Mouse (Mus musculus) forebrain, embryonic 12.5 days (tissue): ENCODE data around the gene Zfp523. TPM values are rescaled to one million over a fixed set of nuclear protein-coding genes. Genes with fewer than 3 reads are reported as not detected.
A peak's percentile ranks its signal among the peaks of the same experiment; 100 is the strongest.

Experiments used
- ATAC-seq: fragments of 200-750 bp; cut with Nextera tagmentation; 2 replicates; pipeline ENCODE4 v1.8.0; 2017; ENCODE audit warnings: moderate TSS enrichment; ENCODE audit not compliant: low FRiP score
- H3K27ac ChIP-seq: fragments of 300-500 bp; sonication (generic); 2 replicates; pipeline ENCODE4 v1.5.1; 2016; ENCODE audit warnings: mild to moderate bottlenecking
- H3K27me3 ChIP-seq: fragments of 300-500 bp; sonication (generic); 2 replicates; pipeline ENCODE4 v1.6.1; 2016; ENCODE audit warnings: mild to moderate bottlenecking
- H3K36me3 ChIP-seq: fragments of 300-500 bp; sonication (generic); replicated peaks from 2 replicates; pipeline ENCODE4 v1.6.1; 2016; ENCODE audit warnings: mild to moderate bottlenecking
- H3K4me1 ChIP-seq: fragments of 300-500 bp; sonication (generic); 2 replicates; pipeline ENCODE4 v1.6.1; 2016
- H3K4me2 ChIP-seq: fragments of 300-500 bp; sonication (generic); 2 replicates; pipeline ENCODE4 v1.6.1; 2016; ENCODE audit warnings: mild to moderate bottlenecking, moderate library complexity
- H3K4me3 ChIP-seq: fragments of 300-500 bp; sonication (generic); replicated peaks from 2 replicates; pipeline ENCODE4 v1.5.1; 2016; ENCODE audit warnings: mild to moderate bottlenecking
- H3K9ac ChIP-seq: fragments of 300-500 bp; sonication (generic); 2 replicates; pipeline ENCODE4 v1.6.1; 2016; ENCODE audit warnings: mild to moderate bottlenecking
- H3K9me3 ChIP-seq: fragments of 300-500 bp; sonication (generic); 2 replicates; pipeline ENCODE4 v1.6.1; 2016
- WGBS: fragments of 180-500 bp; shearing (Covaris S2); methylation state at CpG from one replicate; pipeline ENCODE4 v1.1.7; 2016; 5-methylcytosine and 5-hydroxymethylcytosine counted together
- polyA plus RNA-seq: library from polyadenylated mRNA; unstranded; fragments of >200 nt; fragmentation: Nextera tagmentation; extraction: Ambion mirVana; gene quantifications from 2 replicates; pipeline ENCODE4 v1.2.1, GENCODE M21; 2016

Gene Zfp523
- polyA plus RNA-seq: 43.6 and 44.7 TPM in 2 replicates

DNA sequence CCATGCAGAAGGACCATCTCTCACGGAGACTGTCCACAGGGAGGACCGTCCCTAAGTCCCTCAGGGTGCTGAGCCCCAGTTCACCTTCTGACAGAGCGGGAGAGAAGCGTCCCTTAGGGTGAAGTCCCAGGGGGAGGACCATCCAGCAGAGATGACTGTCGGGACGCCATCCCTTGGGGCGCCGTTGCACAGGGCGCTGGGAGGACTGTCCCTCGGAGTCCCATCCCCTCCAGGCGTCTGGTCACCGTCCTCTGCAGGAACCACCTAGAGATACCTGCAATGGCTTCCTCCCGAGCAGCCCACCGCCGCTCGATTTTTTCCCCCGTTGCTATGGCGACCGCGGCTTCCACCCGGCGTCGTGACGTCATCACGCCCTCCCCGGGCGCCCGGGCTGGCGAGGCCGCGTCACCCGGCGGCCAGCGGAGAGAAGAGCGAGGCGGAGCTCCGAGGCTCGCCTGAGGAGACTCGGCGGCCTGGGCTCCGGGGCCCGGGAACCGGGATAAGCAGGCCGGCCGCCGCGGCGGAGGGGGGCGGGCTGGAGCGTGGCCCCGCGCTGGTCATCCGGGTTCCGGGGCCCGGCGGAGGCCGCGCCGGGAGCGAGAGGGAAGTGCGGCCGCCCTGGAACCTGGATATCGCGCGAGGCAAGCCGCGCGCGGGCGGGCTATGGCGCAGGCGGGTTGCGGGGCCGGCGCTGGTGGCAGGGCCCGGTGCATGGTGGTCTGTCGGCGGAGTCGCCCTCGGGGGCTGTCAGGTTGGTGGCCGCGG is at the start of gene Zfp523:
Gene Zfp523, plus strand, starts transcription at position 355 of the 765 bp plus-strand sequence.
- H3K36me3 ChIP-seq: peaks cover 15% of the 10 kb centered on the region
- peaks cover 45% of the 10 kb centered on the region for H3K4me1 ChIP-seq
- H3K27me3 ChIP-seq: no peaks in the 10 kb centered on the region
- ATAC-seq: peak; percentile 90
- H3K4me3 ChIP-seq: peak within 1 kb of the TSS; percentile 89
- H3K9me3 ChIP-seq: no peaks in the 10 kb centered on the region
- peak within 1 kb of the TSS; percentile 92 for H3K9ac ChIP-seq
- peak within 1 kb of the TSS; percentile 95 for H3K27ac ChIP-seq
- WGBS: under 1% methylated on average over 79 of the region's 82 CpGs
- peak within 1 kb of the TSS; percentile 95 for H3K4me2 ChIP-seq

DNA sequence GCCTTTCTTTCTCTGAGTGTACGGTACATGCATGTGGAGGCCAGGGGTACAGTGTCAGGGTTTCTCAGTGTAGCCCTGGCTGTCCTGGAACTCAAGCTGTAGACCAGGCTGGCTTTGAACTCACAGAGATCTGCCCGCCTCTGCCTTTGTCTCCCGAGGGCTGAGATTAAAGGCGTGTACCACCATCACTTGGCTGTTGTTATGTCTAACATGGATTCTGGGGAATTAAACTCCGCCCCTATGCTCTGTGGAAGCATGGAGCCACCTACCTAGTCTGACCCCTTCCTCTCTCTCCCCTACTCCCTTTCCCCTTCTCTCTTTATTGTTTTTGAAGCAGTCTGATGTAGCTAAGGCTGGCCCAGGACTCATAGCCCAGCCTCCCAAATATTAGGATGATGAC is 47.1 kb upstream of the Zfp523 start:
- Histone ChIP-seq H3K27ac (no peak overlapping the region), H3K4me3 (no peak overlapping the region), H3K4me1 (peaks cover 16% of the 10 kb centered on the region; the same call in 1 of the 2 replicates), H3K36me3 (no peaks in the 10 kb centered on the region), H3K27me3 (0 out of 2 replicates have a peak, but pooled peaks cover 10% of the 10 kb centered on the region), H3K4me2 (no peak overlapping the region), H3K9ac (no peak overlapping the region), H3K9me3 (no peaks in the 10 kb centered on the region)
- ATAC-seq: no peak
- 86% methylated on average over 5 of the region's 5 CpGs for WGBS

- Histone ChIP-seq H3K4me3 (no peak overlapping the region), H3K27me3 (0 out of 2 replicates have a peak, but pooled peaks cover 10% of the 10 kb centered on the region), H3K9ac (no peak overlapping the region), H3K27ac (no peak overlapping the region), H3K4me1 (peaks cover 16% of the 10 kb centered on the region; the same call in 1 of the 2 replicates), H3K36me3 (no peaks in the 10 kb centered on the region), H3K9me3 (no peaks in the 10 kb centered on the region), H3K4me2 (no peak overlapping the region)
- 74% methylated on average over 5 of the region's 5 CpGs for WGBS
- no peak for ATAC-seq
Observed at GRCm38 (mm10) chr17:28130391-28131125, 46.4 kb upstream of the Zfp523 start.

DNA sequence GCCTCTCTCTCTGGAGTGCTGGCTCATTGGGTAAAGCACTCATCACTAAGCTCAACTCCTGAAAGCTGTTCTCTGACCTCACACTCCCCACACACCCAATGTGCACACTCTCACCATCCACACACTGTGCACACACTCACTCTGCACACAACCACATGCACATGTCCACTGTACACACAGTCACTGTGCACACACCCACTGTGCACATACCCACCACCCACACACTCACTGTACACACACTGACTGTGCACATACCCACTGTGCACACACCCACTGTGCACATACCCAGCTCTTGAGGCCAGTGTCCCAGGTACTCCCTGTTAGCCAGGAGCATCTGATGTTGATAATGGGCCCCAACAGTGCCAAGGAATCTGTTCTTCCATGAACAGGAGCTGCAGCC is 45.8 kb upstream of the Zfp523 start:
- peaks cover 16% of the 10 kb centered on the region; the same call in 1 of the 2 replicates for H3K4me1 ChIP-seq
- H3K27me3 ChIP-seq: 0 out of 2 replicates have a peak, but pooled peaks cover 10% of the 10 kb centered on the region
- H3K27ac ChIP-seq: 0 out of 2 replicates have a peak overlapping the region, but pooled peaks have one; percentile 19
- H3K4me2 ChIP-seq: no peak overlapping the region
- H3K4me3 ChIP-seq: no peak overlapping the region
- H3K9me3 ChIP-seq: no peaks in the 10 kb centered on the region
- H3K9ac ChIP-seq: no peak overlapping the region
- no peak for ATAC-seq
- H3K36me3 ChIP-seq: no peaks in the 10 kb centered on the region

GRCm38 (mm10) chr17:28133193-28133592 is 43.7 kb upstream of the Zfp523 start:
- H3K9me3 ChIP-seq: no peaks in the 10 kb centered on the region
- H3K27me3 ChIP-seq: 0 out of 2 replicates have a peak, but pooled peaks cover 10% of the 10 kb centered on the region
- H3K4me3 ChIP-seq: no peak overlapping the region
- H3K36me3 ChIP-seq: no peaks in the 10 kb centered on the region
- no peak overlapping the region for H3K4me2 ChIP-seq
- ATAC-seq: peak; percentile 57; the same call in 1 of the 2 replicates
- H3K4me1 ChIP-seq: peaks cover 22% of the 10 kb centered on the region; the same call in 1 of the 2 replicates
- WGBS: 4% methylated on average over 14 of the region's 14 CpGs
- H3K9ac ChIP-seq: no peak overlapping the region
- H3K27ac ChIP-seq: no peak overlapping the region

GRCm38 (mm10) chr17:28135496-28135895 is 41.4 kb upstream of the Zfp523 start:
- H3K27me3 ChIP-seq: peaks cover 17% of the 10 kb centered on the region; the same call in 1 of the 2 replicates
- no peak overlapping the region for H3K9ac ChIP-seq
- H3K27ac ChIP-seq: no peak overlapping the region
- peaks cover 26% of the 10 kb centered on the region for H3K4me1 ChIP-seq
- WGBS: 91% methylated on average over 3 of the region's 3 CpGs
- no peak overlapping the region for H3K4me2 ChIP-seq
- no peak for ATAC-seq
- H3K4me3 ChIP-seq: no peak overlapping the region
- no peaks in the 10 kb centered on the region for H3K36me3 ChIP-seq
- H3K9me3 ChIP-seq: no peaks in the 10 kb centered on the region

GRCm38 (mm10) chr17:28136266-28136665 is 40.7 kb upstream of the Zfp523 start:
- H3K9me3 ChIP-seq: no peaks in the 10 kb centered on the region
- H3K9ac ChIP-seq: no peak overlapping the region
- peaks cover 21% of the 10 kb centered on the region; the same call in 1 of the 2 replicates for H3K27me3 ChIP-seq
- no peak for ATAC-seq
- H3K27ac ChIP-seq: peak overlapping the region; percentile 6; the same call in 1 of the 2 replicates
- no peak overlapping the region for H3K4me2 ChIP-seq
- no peak overlapping the region for H3K4me3 ChIP-seq
- 53% methylated on average over 5 of the region's 5 CpGs for WGBS
- no peaks in the 10 kb centered on the region for H3K36me3 ChIP-seq
- H3K4me1 ChIP-seq: peaks cover 32% of the 10 kb centered on the region

GRCm38 (mm10) chr17:28138013-28138412 is 38.9 kb upstream of the Zfp523 start:
- H3K4me2 ChIP-seq: no peak overlapping the region
- 92% methylated on average over 8 of the region's 8 CpGs for WGBS
- H3K4me3 ChIP-seq: no peak overlapping the region
- H3K9me3 ChIP-seq: no peaks in the 10 kb centered on the region
- H3K4me1 ChIP-seq: peaks cover 34% of the 10 kb centered on the region
- no peak overlapping the region for H3K9ac ChIP-seq
- H3K36me3 ChIP-seq: no peaks in the 10 kb centered on the region
- ATAC-seq: no peak
- H3K27me3 ChIP-seq: peaks cover 26% of the 10 kb centered on the region
- H3K27ac ChIP-seq: no peak overlapping the region

DNA sequence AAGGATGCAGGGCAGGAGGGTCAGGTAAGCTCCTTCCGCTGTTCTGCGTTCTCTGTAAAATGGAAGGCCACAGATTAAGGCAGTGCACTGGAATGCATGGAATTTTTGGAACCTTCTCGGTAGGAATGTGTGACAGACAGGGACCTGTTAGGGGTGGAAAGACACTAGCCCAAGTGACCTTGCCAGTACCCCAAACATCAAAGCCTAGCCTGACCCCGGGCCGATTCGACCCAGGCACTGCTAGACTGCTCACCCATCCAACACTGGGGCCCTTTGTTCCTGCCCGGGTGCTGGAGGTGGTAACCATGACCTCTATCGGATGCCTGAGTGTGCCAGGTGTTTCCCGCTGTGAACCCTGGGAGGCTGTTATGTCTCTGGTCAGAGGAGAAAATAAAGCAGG is 38.2 kb upstream of the Zfp523 start:
- H3K9me3 ChIP-seq: no peaks in the 10 kb centered on the region
- no peak overlapping the region for H3K4me2 ChIP-seq
- H3K36me3 ChIP-seq: no peaks in the 10 kb centered on the region
- peaks cover 37% of the 10 kb centered on the region for H3K4me1 ChIP-seq
- no peak for ATAC-seq
- H3K27ac ChIP-seq: no peak overlapping the region
- H3K27me3 ChIP-seq: peaks cover 26% of the 10 kb centered on the region
- no peak overlapping the region for H3K4me3 ChIP-seq
- WGBS: 79% methylated on average over 9 of the region's 9 CpGs
- H3K9ac ChIP-seq: no peak overlapping the region

DNA sequence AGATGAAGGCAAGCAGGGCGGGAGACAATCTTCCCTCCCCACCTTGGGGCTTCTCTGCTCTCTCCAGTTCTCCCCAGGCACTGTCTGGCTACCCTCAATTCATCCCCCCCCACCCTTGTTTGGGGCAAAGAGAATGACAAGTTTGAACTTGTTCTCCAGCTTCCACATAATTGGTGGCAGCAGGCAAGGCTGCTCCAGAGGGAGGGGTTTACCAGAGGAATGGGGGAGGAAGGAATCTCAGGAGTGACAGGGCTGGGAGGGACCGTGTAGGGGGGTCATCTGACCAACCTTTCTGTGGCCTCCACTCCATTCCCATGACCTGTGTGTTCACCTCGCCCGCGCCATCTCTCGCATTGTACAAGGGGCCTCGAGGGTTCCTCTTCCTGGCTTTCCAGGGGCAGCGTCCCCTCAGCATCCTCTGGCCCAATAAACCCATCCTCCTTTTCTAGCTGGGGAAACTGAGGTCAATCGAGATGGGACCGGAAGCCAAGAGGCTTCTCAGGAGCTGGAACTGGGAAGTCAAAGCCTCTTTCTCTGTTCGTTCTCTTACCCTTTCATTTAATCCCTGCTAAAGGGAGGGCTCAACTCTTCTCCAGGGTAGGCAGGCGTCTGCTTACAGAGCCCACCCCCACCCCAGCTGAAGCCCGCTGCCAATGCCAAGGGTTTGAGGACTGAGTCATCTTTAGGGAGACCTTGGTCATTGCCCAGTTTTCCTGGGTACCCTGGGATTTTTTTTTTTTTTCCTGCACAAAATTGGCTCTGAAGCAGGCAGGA is 36.3 kb upstream of the Zfp523 start:
- Histone ChIP-seq H3K27ac (peak overlapping the region; percentile 93), H3K4me3 (no peak overlapping the region), H3K9me3 (no peaks in the 10 kb centered on the region), H3K4me2 (peak overlapping the region; percentile 93; the same call in 1 of the 2 replicates), H3K36me3 (no peaks in the 10 kb centered on the region), H3K9ac (peak overlapping the region; percentile 85; the same call in 1 of the 2 replicates), H3K27me3 (peaks cover 24% of the 10 kb centered on the region), H3K4me1 (peaks cover 56% of the 10 kb centered on the region)
- ATAC-seq: no peak
- 9% methylated on average over 13 of the region's 13 CpGs for whole genome bisulfite sequencing

DNA sequence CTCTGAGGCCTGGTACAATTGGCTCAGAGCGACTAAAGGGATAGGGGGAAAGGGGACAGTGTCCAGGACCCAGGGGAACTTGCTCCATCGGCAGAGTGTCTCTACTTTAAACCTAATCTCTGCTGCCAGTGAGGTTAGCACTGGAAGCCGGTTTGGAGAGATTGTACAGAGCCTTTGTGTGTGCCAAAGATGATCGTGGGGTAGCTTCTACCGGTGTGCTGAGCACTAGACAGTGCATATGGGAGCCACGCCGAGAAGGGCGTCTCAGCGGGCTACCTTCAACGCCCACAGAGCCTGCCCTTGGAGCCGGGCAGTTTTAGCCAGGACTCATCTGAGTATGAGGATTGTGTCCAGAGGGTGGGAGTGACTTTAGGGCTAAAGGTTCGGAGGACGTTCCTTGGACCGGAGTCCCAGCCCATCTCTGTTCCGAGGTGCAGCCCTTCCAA is 35.7 kb upstream of the Zfp523 start:
- peak overlapping the region; percentile 85 for H3K9ac ChIP-seq
- peak overlapping the region; percentile 93 for H3K27ac ChIP-seq
- H3K9me3 ChIP-seq: no peaks in the 10 kb centered on the region
- H3K4me3 ChIP-seq: peak overlapping the region; percentile 75
- WGBS: under 1% methylated on average over 15 of the region's 15 CpGs
- H3K4me2 ChIP-seq: peak overlapping the region; percentile 93
- H3K36me3 ChIP-seq: no peaks in the 10 kb centered on the region
- H3K4me1 ChIP-seq: peaks cover 61% of the 10 kb centered on the region
- ATAC-seq: peak; percentile 51
- H3K27me3 ChIP-seq: peaks cover 29% of the 10 kb centered on the region
